Mouse (Mus musculus) hindbrain, postnatal 0 days (tissue): ENCODE data around the gene Bcl2l10. TPM values are rescaled to one million over a fixed set of nuclear protein-coding genes. Genes with fewer than 3 reads are reported as not detected.

Experiments used
- ATAC-seq: fragments of 200-750 bp; cut with Nextera tagmentation; 2 replicates; pipeline ENCODE4 v1.8.0; 2017; ENCODE audit warnings: mild to moderate bottlenecking, moderate TSS enrichment, moderate library complexity
- DNase-seq: peaks from one replicate; pipeline ENCODE4 v3.0.0-alpha.2; 2015; ENCODE audit warnings: low spot score
- H3K27ac ChIP-seq: fragments of 300-500 bp; sonication (generic); 2 replicates; pipeline ENCODE4 v1.5.1; 2014; ENCODE audit warnings: mild to moderate bottlenecking
- H3K27me3 ChIP-seq: fragments of 300-500 bp; sonication (generic); 2 replicates; pipeline ENCODE4 v1.6.1; 2014; ENCODE audit warnings: low read length, mixed read lengths; ENCODE audit not compliant: insufficient read depth
- H3K36me3 ChIP-seq: fragments of 300-500 bp; sonication (generic); 2 replicates; pipeline ENCODE4 v1.6.1; 2014; ENCODE audit warnings: low read length, mixed read lengths; ENCODE audit not compliant: insufficient read depth
- H3K4me1 ChIP-seq: fragments of 300-500 bp; sonication (generic); 2 replicates; pipeline ENCODE4 v1.6.1; 2014; ENCODE audit warnings: antibody characterized with exemption, low read length, mixed read lengths; ENCODE audit not compliant: insufficient read depth
- H3K4me2 ChIP-seq: fragments of 300-500 bp; sonication (generic); 2 replicates; pipeline ENCODE4 v1.6.1; 2014; ENCODE audit warnings: low read depth, mild to moderate bottlenecking, low read length, moderate library complexity, mixed read lengths
- H3K4me3 ChIP-seq: fragments of 300-500 bp; sonication (generic); 2 replicates; pipeline ENCODE4 v1.5.1; 2014; ENCODE audit warnings: low read length
- H3K9ac ChIP-seq: fragments of 300-500 bp; sonication (generic); replicated peaks from 2 replicates; pipeline ENCODE4 v1.6.1; 2014; ENCODE audit warnings: mild to moderate bottlenecking, low read length, moderate library complexity, mixed read lengths
- H3K9me3 ChIP-seq: fragments of 300-500 bp; sonication (generic); 2 replicates; pipeline ENCODE4 v1.6.1; 2016; ENCODE audit warnings: low read length, mixed read lengths
- CTCF ChIP-seq: IDR thresholded peaks from 2 replicates; pipeline ENCODE4 v1.5.1; 2016; ENCODE audit warnings: antibody characterized with exemption, control low read depth, low read depth
- WGBS: fragments of 180-500 bp; shearing (Covaris S2); extraction: QIAGEN DNeasy Blood & Tissue Kit; methylation state at CpG from one replicate; pipeline ENCODE4 v1.1.7; 2014; 5-methylcytosine and 5-hydroxymethylcytosine counted together
- polyA plus RNA-seq: library from polyadenylated mRNA; unstranded; fragments of >200 nt; fragmentation: Nextera tagmentation; extraction: Ambion mirVana; gene quantifications from 2 replicates; pipeline ENCODE4 v1.2.1, GENCODE M21; 2015
- total RNA-seq: library from RNA; depleted of rRNA; stranded (reverse); fragments of >200 nt; gene quantifications from 2 replicates; pipeline ENCODE4 v1.2.3, GENCODE M21; 2014

Gene Bcl2l10
- total and polyA plus RNA-seq, 2 experiments from 2014 or later = 0.73 TPM; not detected in 1

GRCm38 (mm10) chr9:75308621-75309020 is 38.9 kb upstream of the Bcl2l10 start:
- Histone ChIP-seq H3K4me1 (no peaks in the 10 kb centered on the region), H3K27me3 (no peaks in the 10 kb centered on the region), H3K27ac (no peak overlapping the region), H3K4me3 (no peak overlapping the region), H3K9ac (no peak overlapping the region), H3K36me3 (no peaks in the 10 kb centered on the region), H3K4me2 (no peak overlapping the region), H3K9me3 (no peaks in the 10 kb centered on the region)
- no peak for DNase-seq
- no peak for ATAC-seq
- WGBS = 62% methylated on average over 5 of the region's 5 CpGs
- TF ChIP-seq CTCF = no peak

GRCm38 (mm10) chr9:75312008-75312407 is 35.5 kb upstream of the Bcl2l10 start:
- Histone ChIP-seq H3K27me3 (no peaks in the 10 kb centered on the region), H3K27ac (no peak overlapping the region), H3K4me1 (peaks cover 8% of the 10 kb centered on the region; the same call in 1 of the 2 replicates), H3K9ac (no peak overlapping the region), H3K9me3 (no peaks in the 10 kb centered on the region), H3K4me2 (no peak overlapping the region), H3K36me3 (no peaks in the 10 kb centered on the region), H3K4me3 (no peak overlapping the region)
- 17% methylated on average over 4 of the region's 4 CpGs for WGBS
- peak; percentile 91 for TF ChIP-seq CTCF
- peak; percentile 91 for DNase-seq
- ATAC-seq = 0 out of 2 replicates have a peak, but pooled peaks have one; percentile 10

GRCm38 (mm10) chr9:75313138-75313831 is 34.3 kb upstream of the Bcl2l10 start:
- H3K36me3 ChIP-seq = no peaks in the 10 kb centered on the region; the same call in 1 of the 2 replicates
- peak; percentile 36 for TF ChIP-seq CTCF
- peaks cover 8% of the 10 kb centered on the region; the same call in 1 of the 2 replicates for H3K4me1 ChIP-seq
- H3K4me3 ChIP-seq = peak overlapping the region; percentile 79
- peak overlapping the region; percentile 85 for H3K27ac ChIP-seq
- DNase-seq = peak; percentile 71
- no peaks in the 10 kb centered on the region for H3K27me3 ChIP-seq
- peak overlapping the region; percentile 79 for H3K4me2 ChIP-seq
- H3K9me3 ChIP-seq = no peaks in the 10 kb centered on the region
- WGBS = 28% methylated on average over 11 of the region's 11 CpGs
- H3K9ac ChIP-seq = peak overlapping the region; percentile 56; the same call in 1 of the 2 replicates
- ATAC-seq = peak; percentile 34

- Histone ChIP-seq H3K9me3 (no peaks in the 10 kb centered on the region), H3K27me3 (no peaks in the 10 kb centered on the region), H3K4me3 (peak overlapping the region; percentile 79), H3K9ac (peak overlapping the region; percentile 56), H3K27ac (peak overlapping the region; percentile 85), H3K4me1 (peaks cover 8% of the 10 kb centered on the region; the same call in 1 of the 2 replicates), H3K4me2 (peak overlapping the region; percentile 79), H3K36me3 (no peaks in the 10 kb centered on the region; the same call in 1 of the 2 replicates)
- under 1% methylated on average over 48 of the region's 52 CpGs for WGBS
- DNase-seq = peak; percentile 88
- TF ChIP-seq CTCF = peak; percentile 43; the same call in 1 of the 2 replicates
- ATAC-seq = peak; percentile 91
These were observed 33.6 kb upstream of the Bcl2l10 start for GRCm38 (mm10) chr9:75313832-75314516.

GRCm38 (mm10) chr9:75314517-75315105 is 32.9 kb upstream of the Bcl2l10 start:
- Histone ChIP-seq H3K36me3 (no peaks in the 10 kb centered on the region; the same call in 1 of the 2 replicates), H3K9ac (peak overlapping the region; percentile 56), H3K4me1 (peaks cover 8% of the 10 kb centered on the region; the same call in 1 of the 2 replicates), H3K4me3 (peak overlapping the region; percentile 79), H3K9me3 (no peaks in the 10 kb centered on the region), H3K4me2 (peak overlapping the region; percentile 79), H3K27me3 (no peaks in the 10 kb centered on the region), H3K27ac (peak overlapping the region; percentile 85)
- WGBS = 2% methylated on average over 22 of the region's 22 CpGs
- no peak for TF ChIP-seq CTCF
- ATAC-seq = peak; percentile 8; the same call in 1 of the 2 replicates
- DNase-seq = no peak

- no peaks in the 10 kb centered on the region; the same call in 1 of the 2 replicates for H3K36me3 ChIP-seq
- no peak overlapping the region for H3K27ac ChIP-seq
- ATAC-seq = no peak
- H3K27me3 ChIP-seq = no peaks in the 10 kb centered on the region
- peak overlapping the region; percentile 79 for H3K4me3 ChIP-seq
- DNase-seq = no peak
- no peak for TF ChIP-seq CTCF
- peaks cover 8% of the 10 kb centered on the region; the same call in 1 of the 2 replicates for H3K4me1 ChIP-seq
- no peak overlapping the region for H3K9ac ChIP-seq
- H3K9me3 ChIP-seq = no peaks in the 10 kb centered on the region
- H3K4me2 ChIP-seq = peak overlapping the region; percentile 79
- 62% methylated on average over 3 of the region's 3 CpGs for WGBS
These were observed 32.3 kb upstream of the Bcl2l10 start for GRCm38 (mm10) chr9:75315238-75315637.
